Mouse (Mus musculus) granulocyte monocyte progenitor cell, adult 5-6 weeks (primary cell): ENCODE data around the gene Cep250. TPM values are rescaled to one million over a fixed set of nuclear protein-coding genes. Genes with fewer than 3 reads are reported as not detected.
A peak's percentile ranks its signal among the peaks of the same experiment; 100 is the strongest.

Experiments
- ATAC-seq: replicated peaks from 2 replicates; pipeline ENCODE4 v1.8.0; 2016; ENCODE audit warnings: mild to moderate bottlenecking, moderate TSS enrichment, inconsistent platforms; ENCODE audit not compliant: poor library complexity, severe bottlenecking
- total RNA-seq, 2 experiments: library from RNA; stranded (forward) in 1 of 2; stranded (reverse) in 1 of 2; fragments of 200-712, 200-1000 nt in 1 of 2; fragments of >200 nt in 1 of 2; fragmentation: Nextera tagmentation in 1 of 2; gene quantifications; 2 replicates each; pipeline ENCODE4 v1.2.3; 2014 to 2017

Gene Cep250
- total RNA-seq, 2 experiments from 2014 or later = 39.0 to 44.4 TPM

DNA sequence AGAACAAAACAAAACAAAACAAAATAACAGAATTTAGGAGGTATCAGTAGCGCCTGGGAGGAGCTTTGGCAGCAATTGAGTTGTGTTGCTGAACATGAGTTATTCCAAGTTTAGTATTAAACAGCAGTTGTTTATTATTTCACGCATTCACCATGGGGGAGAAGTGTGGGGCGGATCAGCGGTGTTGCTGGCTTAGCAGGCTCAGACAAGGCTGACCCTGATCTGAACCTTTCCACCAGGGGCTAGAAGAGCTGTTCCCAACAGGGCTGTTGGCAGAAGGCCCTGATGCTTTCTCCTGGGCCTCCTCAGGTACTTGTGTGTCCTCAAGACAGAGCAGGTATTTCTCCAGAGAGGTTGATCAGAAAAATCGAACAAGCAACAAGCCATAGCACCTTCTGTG, 3.7 kb downstream of the Cep250 start:
- ATAC-seq = no peak

- ATAC-seq = no peak
These were observed 5.6 kb downstream of the Cep250 start for GRCm38 (mm10) chr2:155961862-155962261.

DNA sequence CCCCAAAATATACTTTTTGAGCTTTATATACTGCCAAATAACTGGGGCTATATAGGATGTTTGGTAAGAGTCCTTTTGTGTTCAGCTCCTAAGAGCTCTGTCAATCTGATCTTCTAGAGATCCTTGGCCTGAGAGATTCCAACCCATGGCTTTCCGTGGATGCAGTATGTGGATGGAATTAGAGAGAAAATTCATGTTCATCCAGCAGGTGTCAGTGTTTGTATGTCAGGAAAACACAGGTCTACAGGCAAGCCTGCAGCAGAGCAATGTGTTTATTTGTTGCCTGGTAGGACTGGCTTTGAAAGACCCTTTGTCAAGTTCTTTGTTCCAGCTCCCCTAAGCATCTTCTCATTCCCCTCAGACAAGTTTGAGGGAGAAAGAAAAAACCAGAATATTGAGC, 6.7 kb downstream of the Cep250 start:
- ATAC-seq = 0 out of 2 replicates have a peak, but pooled peaks have one; percentile 25

- no peak for ATAC-seq
These were observed 17.1 kb downstream of the Cep250 start for GRCm38 (mm10) chr2:155973348-155973747.

DNA sequence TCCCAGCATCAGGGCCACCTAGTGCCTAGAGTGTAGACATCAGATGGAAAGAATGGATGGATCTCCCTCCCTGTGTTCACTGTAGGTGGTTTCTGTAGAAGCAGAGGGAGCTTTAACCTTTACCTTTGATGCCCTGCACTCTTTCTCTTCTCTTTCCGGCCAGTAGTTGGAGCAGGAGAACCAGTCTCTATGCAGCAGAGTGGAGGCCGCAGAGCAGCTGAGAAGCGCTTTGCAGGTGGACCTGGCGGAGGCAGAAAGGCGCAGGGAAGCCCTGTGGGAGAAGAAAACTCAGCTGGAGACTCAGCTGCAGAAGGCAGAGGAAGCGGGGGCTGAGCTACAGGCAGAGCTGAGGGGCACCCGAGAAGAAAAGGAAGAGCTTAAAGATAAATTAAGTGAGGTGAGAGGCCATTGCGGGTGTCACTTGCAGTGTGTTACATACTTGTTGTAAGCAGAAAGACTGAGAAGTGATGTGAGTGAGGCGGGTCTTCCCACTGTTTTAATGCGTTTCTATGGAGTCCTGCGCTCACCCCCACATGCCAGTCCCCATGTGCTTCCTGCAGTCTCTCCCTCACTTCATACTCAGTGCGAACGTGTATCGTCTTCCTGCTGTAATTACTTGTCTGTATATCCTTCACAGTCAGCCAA, 18.0 kb downstream of the Cep250 start:
- no peak for ATAC-seq

DNA sequence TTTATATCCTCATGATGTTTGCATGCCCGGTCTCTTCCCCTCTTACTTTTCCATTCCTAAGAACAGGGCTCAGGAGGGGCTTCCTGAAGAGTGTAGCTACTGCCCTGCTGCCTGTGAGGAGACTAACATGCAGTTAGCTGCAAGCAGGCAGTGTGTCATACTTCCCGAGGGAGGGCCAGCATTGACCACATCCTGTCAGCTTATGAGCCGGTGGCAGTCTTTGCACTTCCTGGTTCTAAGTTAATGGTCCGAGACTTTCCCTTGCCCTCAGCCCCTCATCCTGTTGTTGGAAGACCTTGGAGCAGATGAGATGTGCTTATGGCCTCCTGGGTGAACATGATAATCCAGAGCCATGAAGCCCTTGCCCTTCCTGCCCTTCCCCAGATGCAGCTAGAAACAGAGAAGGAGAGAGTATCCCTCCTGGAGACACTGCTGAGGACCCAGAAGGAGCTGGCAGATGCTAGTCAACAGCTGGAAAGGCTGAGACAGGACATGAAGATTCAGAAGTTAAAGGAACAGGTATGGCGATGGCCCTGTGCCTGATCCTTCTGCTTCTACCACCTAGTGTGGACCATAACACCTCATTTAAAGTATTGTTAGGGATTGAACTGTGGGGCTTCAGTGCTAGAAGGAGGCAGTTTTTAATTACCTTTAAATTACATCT, 23.2 kb downstream of the Cep250 start:
- peak; percentile 97 for ATAC-seq

DNA sequence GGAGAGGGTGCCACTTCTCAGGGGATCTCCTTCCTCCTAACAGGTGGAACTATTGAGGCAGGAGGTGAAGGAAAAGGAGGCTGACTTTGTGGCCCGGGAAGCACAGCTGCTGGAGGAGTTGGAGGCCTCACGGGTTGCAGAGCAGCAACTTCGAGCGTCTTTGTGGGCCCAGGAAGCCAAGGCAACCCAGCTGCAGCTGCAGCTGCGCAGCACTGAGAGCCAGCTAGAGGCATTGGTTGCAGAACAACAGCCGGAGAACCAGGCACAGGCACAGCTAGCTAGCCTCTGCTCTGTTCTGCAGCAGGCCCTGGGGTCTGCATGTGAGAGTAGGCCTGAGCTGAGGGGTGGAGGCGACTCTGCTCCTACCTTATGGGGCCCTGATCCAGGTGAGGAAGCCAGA, 29.5 kb downstream of the Cep250 start:
- ATAC-seq = no peak

DNA sequence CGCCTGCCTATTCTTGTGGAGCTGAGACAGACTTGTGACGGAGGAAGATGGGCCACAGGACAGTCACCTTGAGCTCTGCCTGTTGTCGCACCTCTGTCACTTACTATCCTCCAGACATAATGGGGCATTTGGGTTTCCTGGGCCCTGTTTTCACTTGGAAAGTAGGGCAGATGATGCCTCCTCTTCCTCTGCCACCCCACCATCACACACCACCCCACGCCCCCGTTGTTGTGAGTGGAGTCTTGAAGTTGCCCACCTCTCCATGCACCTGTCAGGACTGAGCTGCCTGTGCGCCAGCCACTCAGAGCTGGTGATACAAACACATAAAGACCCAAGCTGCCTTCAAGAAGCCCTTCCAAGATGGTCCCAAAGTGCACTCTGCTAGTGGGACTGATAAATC, 30.9 kb downstream of the Cep250 start:
- ATAC-seq = no peak

- no peak for ATAC-seq
These were observed 32.8 kb downstream of the Cep250 start for GRCm38 (mm10) chr2:155989085-155989484.

DNA sequence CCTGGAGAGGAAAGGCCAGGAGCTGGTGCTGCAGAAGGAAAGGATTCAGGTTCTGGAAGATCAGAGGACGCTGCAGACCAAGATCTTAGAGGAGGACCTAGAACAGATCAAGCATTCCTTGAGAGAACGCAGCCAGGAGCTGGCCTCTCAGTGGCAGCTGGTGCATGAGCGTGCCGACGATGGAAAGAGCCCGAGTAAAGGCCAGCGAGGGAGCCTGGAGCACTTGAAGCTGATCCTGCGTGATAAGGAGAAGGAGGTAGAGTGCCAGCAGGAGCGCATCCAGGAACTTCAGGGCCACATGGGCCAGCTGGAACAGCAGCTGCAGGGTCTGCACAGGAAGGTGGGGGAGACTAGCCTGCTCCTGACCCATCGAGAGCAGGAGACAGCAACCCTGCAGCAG, 34.9 kb downstream of the Cep250 start:
- ATAC-seq = no peak

- no peak for ATAC-seq
These were observed 35.6 kb downstream of the Cep250 start for GRCm38 (mm10) chr2:155991863-155992321.

GRCm38 (mm10) chr2:156005393-156005792, 49.1 kb downstream of the Cep250 start:
- ATAC-seq = no peak

DNA sequence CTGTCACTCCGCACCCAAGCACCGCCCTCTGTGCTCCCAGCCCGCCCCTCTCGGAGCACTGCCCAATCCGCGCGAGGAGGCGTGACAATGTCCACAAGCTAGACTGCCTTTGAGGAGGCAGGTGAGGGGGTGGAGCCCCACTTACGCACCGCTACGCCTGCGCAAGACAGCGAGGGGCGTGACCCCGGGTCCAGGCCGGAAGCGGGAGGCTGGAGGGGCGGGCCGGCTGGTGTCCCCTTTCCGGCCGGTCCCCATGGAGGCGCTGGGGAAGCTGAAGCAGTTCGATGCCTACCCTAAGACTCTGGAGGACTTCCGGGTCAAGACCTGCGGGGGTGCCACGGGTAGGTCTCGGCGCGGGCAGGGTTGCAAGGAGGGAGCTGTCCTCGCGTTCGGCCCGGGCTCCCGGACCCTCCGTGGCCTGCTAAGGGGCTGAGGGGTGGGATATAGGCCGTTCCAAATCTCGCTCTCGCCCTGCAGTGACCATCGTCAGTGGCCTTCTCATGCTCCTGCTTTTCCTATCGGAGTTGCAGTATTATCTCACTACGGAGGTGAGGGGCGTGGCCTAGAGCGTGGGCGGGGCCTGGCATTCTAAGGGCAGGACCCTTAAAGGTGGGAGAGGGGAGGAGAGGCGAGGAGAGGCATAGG, 51.8 kb downstream of the Cep250 start, which contains the start of the genes 6430550D23Rik and Ergic3:
6430550D23Rik (minus strand) TSS at position 90 of the 645 bp plus-strand sequence.
Ergic3 (plus strand) TSS at position 158 of the 645 bp plus-strand sequence.
- peak; percentile 98 for ATAC-seq

- no peak for ATAC-seq
These were observed 61.8 kb downstream of the Cep250 start for GRCm38 (mm10) chr2:156018106-156018505.

GRCm38 (mm10) chr2:156021219-156021618, 65.0 kb downstream of the Cep250 start:
- ATAC-seq = no peak

GRCm38 (mm10) chr2:156021765-156022164, 65.5 kb downstream of the Cep250 start:
- no peak for ATAC-seq

DNA sequence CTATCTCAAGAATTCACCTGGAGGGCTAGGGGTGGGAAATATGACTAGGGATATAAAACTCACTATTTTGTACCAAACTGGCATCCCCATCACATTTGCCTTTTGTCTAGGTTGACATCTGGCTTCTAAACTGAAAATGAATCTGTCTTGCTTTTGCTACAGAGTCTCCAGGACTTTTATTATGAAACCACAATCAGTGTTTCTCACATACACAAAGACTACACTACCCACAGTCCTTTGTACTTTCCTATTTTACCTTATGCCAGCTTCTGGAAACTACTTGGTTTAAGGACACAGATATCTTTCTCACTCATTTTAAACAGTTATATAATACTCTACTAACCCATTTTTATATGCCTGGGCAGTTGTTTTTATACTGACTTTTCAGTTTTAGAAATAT, 69.2 kb downstream of the Cep250 start:
- ATAC-seq = no peak

DNA sequence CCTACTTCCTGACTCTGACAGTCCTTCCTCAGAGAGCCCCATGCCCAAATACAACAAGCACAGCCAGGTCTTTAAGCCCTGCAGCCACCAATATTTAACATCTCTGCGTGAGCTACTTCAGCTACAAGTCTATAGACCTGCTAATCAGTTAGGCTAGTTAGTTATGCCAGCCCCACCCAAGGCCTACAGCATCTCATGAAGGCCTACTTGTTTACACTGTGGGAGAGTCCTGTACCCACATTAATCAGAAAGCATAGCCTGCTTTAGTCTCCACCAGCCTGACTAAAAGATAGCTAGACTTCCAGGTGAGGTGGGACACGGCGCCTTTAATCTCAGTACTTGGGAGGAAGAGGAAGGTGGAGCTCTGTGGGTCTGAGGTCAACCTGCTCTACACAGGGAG, 83.1 kb downstream of the Cep250 start:
- ATAC-seq = no peak

GRCm38 (mm10) chr2:156042903-156043302, 86.6 kb downstream of the Cep250 start:
- no peak for ATAC-seq

DNA sequence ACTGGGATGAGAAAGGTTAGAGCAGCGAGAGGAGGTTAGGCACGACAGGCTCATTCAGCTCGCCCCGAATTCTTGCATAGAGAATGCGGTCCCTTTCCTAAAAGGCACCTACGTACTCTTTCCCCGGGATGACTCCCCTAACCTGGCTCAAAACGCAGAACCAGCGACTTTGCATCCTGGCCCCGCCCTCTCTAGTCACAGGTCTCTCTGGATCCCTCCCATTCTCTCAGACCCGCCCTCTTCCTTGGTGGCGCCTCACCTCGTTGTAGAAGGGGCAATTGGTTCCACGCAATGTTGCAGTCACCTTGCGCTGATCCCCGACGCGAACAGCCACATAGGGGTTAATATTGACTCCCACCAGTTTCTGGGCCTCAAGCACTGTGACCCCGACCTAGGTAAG, 91.7 kb downstream of the Cep250 start:
- peak; percentile 37 for ATAC-seq
